Mouse (Mus musculus): ENCODE data around the gene Chl1.

DNA sequence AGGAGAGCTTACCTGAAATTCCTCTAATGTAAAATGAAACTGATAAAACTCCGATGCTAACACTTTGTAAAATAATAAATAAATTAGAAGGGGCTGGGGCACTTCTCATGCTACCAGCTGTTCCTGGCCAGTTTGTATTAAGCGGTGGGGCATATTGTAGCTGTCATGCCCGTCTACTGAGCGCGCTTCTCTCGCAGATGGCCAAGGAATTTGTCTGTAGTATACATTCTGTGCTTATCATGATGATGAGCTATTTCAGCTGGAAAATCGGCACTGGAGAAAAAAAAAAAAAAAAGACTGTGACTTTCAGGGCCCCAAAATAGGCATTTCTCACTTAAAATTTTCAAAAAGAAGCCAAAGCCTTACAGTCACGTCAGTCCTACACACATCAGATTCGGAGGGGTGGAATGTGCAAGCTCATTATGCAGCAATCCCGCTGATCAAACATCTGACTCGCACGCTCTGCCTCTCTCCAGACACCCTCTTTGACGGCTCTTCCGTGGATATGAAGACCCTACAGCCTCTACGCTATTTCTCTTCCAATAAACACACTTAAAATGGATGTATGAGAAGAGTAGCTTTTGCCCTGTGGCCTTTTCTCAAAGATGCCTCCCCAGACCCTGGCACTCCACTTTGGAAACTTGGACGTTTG, 238.9 kb downstream of the Chl1 start:
- TF ChIP-seq POLR2A (IDR thresholded peaks at IDR 0.05; ENCODE audit: borderline replicate concordance, insufficient read depth, low read length) = no peak
- TF ChIP-seq CTCF (IDR thresholded peaks at IDR 0.05; ENCODE audit: borderline replicate concordance, insufficient read depth, low read depth, low read length) = no peak

Data from cerebellum, adult 2 months (tissue).